Mouse (Mus musculus): Measurements from ENCODE around the gene Mgat3. TPM values are rescaled to one million over a fixed set of nuclear protein-coding genes. Genes with fewer than 3 reads are reported as not detected.

Gene Mgat3
- polyA plus RNA-seq, 1 experiment from 2014 or later, result 5.5 TPM

DNA sequence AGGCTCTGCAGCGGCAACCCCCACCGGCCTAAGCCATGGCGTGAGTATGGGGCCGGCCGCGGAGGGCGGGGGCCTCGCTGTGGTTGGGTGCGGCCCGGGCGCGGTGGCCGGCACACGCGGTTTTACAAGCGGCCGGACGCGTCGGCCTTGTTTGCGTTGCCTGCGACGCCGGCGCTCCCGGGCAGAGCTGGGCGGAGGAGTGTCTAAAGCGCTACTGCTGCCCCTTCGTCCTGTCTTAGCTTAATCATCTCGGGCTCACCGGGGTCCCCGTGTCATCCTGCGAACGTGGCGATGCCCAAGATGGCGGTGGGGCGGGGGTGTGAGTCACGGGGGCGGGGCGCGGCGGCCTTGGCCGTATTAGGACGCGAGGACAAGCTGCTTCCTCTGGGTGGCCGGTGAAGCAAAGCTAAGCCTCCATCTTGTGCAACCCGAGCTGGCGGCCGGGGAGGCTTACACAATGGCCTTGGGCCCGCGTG is 82.2 kb downstream of the Mgat3 start:
- no peaks in the 10 kb centered on the region for H3K9me3 ChIP-seq (replicated peaks)
- peaks cover 45% of the 10 kb centered on the region for H3K36me3 ChIP-seq
- no peaks in the 10 kb centered on the region for H3K27me3 ChIP-seq
- H3K9ac ChIP-seq, result peak overlapping the region; percentile 100
- under 1% methylated on average over 51 of the region's 51 CpGs for WGBS
- ATAC-seq (ENCODE audit: insufficient number of reproducible peaks, low FRiP score, low TSS enrichment, low read depth), result peak; percentile 31
- peak overlapping the region; percentile 84 for H3K4me2 ChIP-seq (replicated peaks)
- peak overlapping the region; percentile 100 for H3K27ac ChIP-seq (replicated peaks)
- peak overlapping the region; percentile 98 for H3K4me3 ChIP-seq (replicated peaks)
- H3K4me1 ChIP-seq, result peaks cover 45% of the 10 kb centered on the region

GRCm38 (mm10) chr15:80256242-80256641 is 82.7 kb downstream of the Mgat3 start:
- no peak for ATAC-seq (ENCODE audit: insufficient number of reproducible peaks, low FRiP score, low TSS enrichment, low read depth)

DNA sequence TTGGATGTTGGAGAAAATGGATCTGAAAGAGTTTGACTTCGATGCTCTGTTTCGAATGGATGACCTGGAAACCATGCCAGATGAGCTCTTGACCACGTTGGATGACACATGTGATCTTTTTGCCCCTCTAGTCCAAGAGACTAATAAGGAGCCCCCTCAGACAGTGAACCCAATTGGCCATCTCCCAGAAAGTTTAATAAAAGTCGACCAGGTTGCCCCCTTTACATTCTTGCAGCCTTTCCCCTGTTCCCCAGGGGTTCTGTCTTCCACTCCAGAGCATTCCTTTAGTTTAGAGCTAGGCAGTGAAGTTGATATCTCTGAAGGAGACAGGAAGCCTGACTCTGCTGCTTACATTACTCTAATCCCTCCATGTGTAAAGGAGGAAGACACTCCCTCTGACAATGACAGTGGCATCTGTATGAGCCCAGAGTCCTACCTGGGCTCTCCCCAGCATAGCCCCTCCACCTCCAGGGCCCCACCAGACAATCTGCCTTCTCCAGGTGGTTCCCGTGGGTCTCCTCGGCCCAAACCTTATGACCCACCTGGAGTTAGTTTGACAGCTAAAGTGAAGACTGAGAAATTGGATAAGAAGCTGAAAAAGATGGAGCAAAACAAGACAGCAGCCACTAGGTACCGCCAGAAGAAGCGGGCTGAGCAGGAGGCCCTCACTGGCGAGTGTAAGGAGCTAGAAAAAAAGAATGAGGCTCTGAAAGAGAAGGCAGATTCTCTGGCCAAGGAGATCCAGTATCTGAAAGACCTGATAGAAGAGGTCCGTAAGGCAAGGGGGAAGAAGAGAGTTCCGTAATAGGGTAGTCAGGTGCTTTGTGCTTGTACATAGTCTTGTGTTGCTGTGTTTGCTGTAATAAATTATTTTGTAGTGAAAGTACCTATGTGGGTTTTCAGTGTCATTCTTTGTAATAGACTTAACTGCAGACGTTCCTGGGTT is 83.4 kb downstream of the Mgat3 start:
- Histone ChIP-seq H3K27ac (replicated peaks) (peak overlapping the region; percentile 100), H3K4me1 (peaks cover 45% of the 10 kb centered on the region), H3K9ac (peak overlapping the region; percentile 100), H3K9me3 (replicated peaks) (no peaks in the 10 kb centered on the region), H3K27me3 (no peaks in the 10 kb centered on the region), H3K4me2 (replicated peaks) (peak overlapping the region; percentile 84), H3K36me3 (peaks cover 33% of the 10 kb centered on the region), H3K4me3 (replicated peaks) (peak overlapping the region; percentile 98)
- ATAC-seq (ENCODE audit: insufficient number of reproducible peaks, low FRiP score, low TSS enrichment, low read depth), result no peak
- WGBS, result 53% methylated on average over 12 of the region's 12 CpGs

More at GRCm38 (mm10) chr15:80256242-80256641, 82.7 kb downstream of the Mgat3 start:
- Histone ChIP-seq H3K4me1 (peaks cover 45% of the 10 kb centered on the region), H3K4me2 (replicated peaks) (peak overlapping the region; percentile 84), H3K27ac (replicated peaks) (peak overlapping the region; percentile 100), H3K27me3 (no peaks in the 10 kb centered on the region), H3K36me3 (peaks cover 40% of the 10 kb centered on the region), H3K4me3 (replicated peaks) (peak overlapping the region; percentile 98), H3K9ac (peak overlapping the region; percentile 100), H3K9me3 (replicated peaks) (no peaks in the 10 kb centered on the region)
- 7% methylated on average over 16 of the region's 16 CpGs for WGBS

GRCm38 (mm10) chr15:80257602-80258239 is 84.2 kb downstream of the Mgat3 start:
- peak overlapping the region; percentile 100 for H3K27ac ChIP-seq (replicated peaks)
- peaks cover 31% of the 10 kb centered on the region for H3K36me3 ChIP-seq
- H3K4me3 ChIP-seq (replicated peaks), result peak overlapping the region; percentile 98; the same call in 1 of the 2 replicates

GRCm38 (mm10) chr15:80258240-80259170 is 85.0 kb downstream of the Mgat3 start:
- Histone ChIP-seq H3K4me1 (peaks cover 46% of the 10 kb centered on the region), H3K4me3 (replicated peaks) (0 out of 2 replicates have a peak overlapping the region, but pooled peaks have one; percentile 98), H3K36me3 (peaks cover 31% of the 10 kb centered on the region), H3K27me3 (no peaks in the 10 kb centered on the region), H3K9ac (no peak overlapping the region), H3K9me3 (replicated peaks) (no peaks in the 10 kb centered on the region), H3K27ac (replicated peaks) (peak overlapping the region; percentile 70), H3K4me2 (replicated peaks) (no peak overlapping the region)
- WGBS, result 39% methylated on average over 11 of the region's 11 CpGs
- no peak for ATAC-seq (ENCODE audit: insufficient number of reproducible peaks, low FRiP score, low TSS enrichment, low read depth)

More at GRCm38 (mm10) chr15:80257602-80258239, 84.2 kb downstream of the Mgat3 start:
- no peaks in the 10 kb centered on the region for H3K27me3 ChIP-seq
- WGBS, result 17% methylated on average over 4 of the region's 4 CpGs
- no peak for ATAC-seq (ENCODE audit: insufficient number of reproducible peaks, low FRiP score, low TSS enrichment, low read depth)
- H3K4me1 ChIP-seq, result peaks cover 46% of the 10 kb centered on the region
- peak overlapping the region; percentile 84; the same call in 1 of the 2 replicates for H3K4me2 ChIP-seq (replicated peaks)
- H3K9me3 ChIP-seq (replicated peaks), result no peaks in the 10 kb centered on the region
- H3K9ac ChIP-seq, result no peak overlapping the region

DNA sequence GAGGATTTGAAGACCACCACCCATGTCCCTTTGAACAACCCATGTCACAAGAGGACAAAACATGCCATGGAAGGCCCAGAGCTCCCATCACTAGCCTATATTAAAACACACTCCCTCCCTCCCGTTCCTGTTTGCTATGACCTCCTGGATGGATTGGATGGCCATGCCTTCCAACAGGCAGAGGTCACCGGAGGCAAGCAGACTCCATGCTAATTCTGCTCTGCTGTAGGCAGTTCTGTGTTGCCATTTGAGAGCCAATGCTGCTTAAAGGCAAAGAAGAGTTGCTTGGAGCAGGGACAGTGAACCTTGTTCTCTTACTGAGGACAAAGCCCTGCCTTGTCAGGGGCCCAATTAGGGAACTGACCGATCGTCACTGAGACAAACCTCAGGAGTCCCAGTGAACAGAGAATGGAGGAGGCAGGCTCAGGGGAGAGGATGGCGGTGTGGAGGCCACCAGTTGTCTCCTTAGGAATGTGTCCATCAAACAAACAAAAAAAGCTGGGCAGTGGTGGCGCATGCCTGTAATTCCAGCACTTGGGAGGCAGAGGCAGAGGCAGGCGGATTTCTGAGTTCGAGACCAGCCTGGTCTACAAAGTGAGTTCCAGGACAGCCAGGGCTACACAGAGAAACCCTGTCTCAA is 86.0 kb downstream of the Mgat3 start:
- Histone ChIP-seq H3K9me3 (replicated peaks) (no peaks in the 10 kb centered on the region), H3K27me3 (no peaks in the 10 kb centered on the region), H3K4me1 (peaks cover 41% of the 10 kb centered on the region), H3K36me3 (peaks cover 31% of the 10 kb centered on the region), H3K27ac (replicated peaks) (peak overlapping the region; percentile 70), H3K9ac (no peak overlapping the region; the same call in 1 of the 2 replicates), H3K4me2 (replicated peaks) (no peak overlapping the region), H3K4me3 (replicated peaks) (no peak overlapping the region)
- no peak for ATAC-seq (ENCODE audit: insufficient number of reproducible peaks, low FRiP score, low TSS enrichment, low read depth)
- WGBS, result 68% methylated on average over 8 of the region's 8 CpGs

GRCm38 (mm10) chr15:80260677-80261076 is 87.2 kb downstream of the Mgat3 start:
- 6% methylated on average over 3 of the region's 3 CpGs for WGBS
- Histone ChIP-seq H3K27me3 (no peaks in the 10 kb centered on the region), H3K9me3 (replicated peaks) (no peaks in the 10 kb centered on the region), H3K36me3 (peaks cover 31% of the 10 kb centered on the region), H3K9ac (no peak overlapping the region), H3K4me2 (replicated peaks) (no peak overlapping the region), H3K27ac (replicated peaks) (no peak overlapping the region), H3K4me1 (peaks cover 43% of the 10 kb centered on the region), H3K4me3 (replicated peaks) (no peak overlapping the region)
- ATAC-seq (ENCODE audit: insufficient number of reproducible peaks, low FRiP score, low TSS enrichment, low read depth), result no peak

- H3K27me3 ChIP-seq, result no peaks in the 10 kb centered on the region
- H3K4me1 ChIP-seq, result peaks cover 43% of the 10 kb centered on the region
- no peak overlapping the region for H3K4me3 ChIP-seq (replicated peaks)
- H3K27ac ChIP-seq (replicated peaks), result no peak overlapping the region
- H3K9me3 ChIP-seq (replicated peaks), result no peaks in the 10 kb centered on the region
- ATAC-seq (ENCODE audit: insufficient number of reproducible peaks, low FRiP score, low TSS enrichment, low read depth), result no peak
- H3K9ac ChIP-seq, result no peak overlapping the region
- H3K36me3 ChIP-seq, result peaks cover 31% of the 10 kb centered on the region
- no peak overlapping the region for H3K4me2 ChIP-seq (replicated peaks)
- WGBS, result 80% methylated on average over 7 of the region's 7 CpGs
Observed at GRCm38 (mm10) chr15:80261100-80261499, 87.6 kb downstream of the Mgat3 start.

DNA sequence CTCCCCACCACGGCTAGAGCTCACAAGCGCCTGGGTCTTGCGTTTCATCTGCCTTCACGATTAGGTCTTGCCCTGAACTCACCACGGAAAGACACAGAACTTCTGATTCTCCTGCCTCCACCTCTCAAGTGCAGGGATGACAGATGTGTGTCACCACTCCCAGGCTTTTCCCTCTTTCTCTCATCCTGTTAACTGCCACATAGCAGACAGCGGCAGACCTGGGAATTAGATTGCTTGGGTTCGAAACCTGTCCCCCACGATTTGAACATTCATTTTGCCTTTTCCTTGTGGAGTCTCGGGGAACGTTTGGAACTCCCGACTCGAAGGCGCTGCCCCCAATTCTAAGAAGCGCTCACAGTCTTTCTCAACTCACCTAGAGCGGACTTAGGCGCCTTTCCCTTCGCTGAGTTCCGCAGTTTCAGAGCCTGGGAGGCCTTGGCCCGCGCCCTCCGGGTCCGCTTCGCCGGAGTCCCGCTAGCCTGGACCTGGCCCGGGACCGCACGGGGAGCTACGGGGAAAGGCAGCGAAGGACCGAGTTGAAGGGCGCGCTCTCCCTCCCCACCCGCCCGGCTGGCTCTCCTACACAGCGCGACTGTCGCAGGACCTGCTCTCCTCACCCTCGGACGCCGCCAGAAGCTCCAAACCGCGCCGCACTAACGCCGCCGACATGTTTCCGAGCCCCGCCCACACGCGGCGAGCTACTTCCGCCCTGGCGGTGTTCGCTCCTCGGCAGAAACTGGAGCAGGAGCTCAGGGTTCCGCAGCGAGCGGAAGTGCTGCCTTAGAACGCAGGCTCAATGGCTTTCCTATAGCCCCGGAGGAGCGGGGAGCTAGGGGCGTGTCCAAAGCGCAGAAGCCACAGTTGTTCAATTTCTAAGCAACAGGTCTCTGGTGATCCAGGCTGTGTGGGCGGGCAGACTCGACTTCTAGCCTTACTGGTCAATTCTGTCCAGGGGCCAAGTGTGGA is 90.4 kb downstream of the Mgat3 start, which contains the start of gene Rps19bp1:
Gene Rps19bp1 (minus strand): TSS at position 706 of the 966 bp plus-strand sequence.
- under 1% methylated on average over 66 of the region's 66 CpGs for WGBS

More for the DNA sequence above, 90.4 kb downstream of the Mgat3 start, which contains the start of gene Rps19bp1:
- H3K4me3 ChIP-seq (replicated peaks), result peak within 1 kb of the TSS; percentile 88
- H3K4me2 ChIP-seq (replicated peaks), result peak within 1 kb of the TSS; percentile 74
- H3K36me3 ChIP-seq, result peaks cover 13% of the 10 kb centered on the region
- peaks cover 17% of the 10 kb centered on the region for H3K4me1 ChIP-seq
- no peaks in the 10 kb centered on the region for H3K27me3 ChIP-seq
- H3K9me3 ChIP-seq (replicated peaks), result no peaks in the 10 kb centered on the region
- peak within 1 kb of the TSS; percentile 63 for H3K27ac ChIP-seq (replicated peaks)
- peak within 1 kb of the TSS; percentile 83 for H3K9ac ChIP-seq
- ATAC-seq (ENCODE audit: insufficient number of reproducible peaks, low FRiP score, low TSS enrichment, low read depth), result peak; percentile 92
